27 mouse cellular contexts compared by ENCODE assay signal in genomic region chr16:4074836-4075235, GRCm38 (mm10). TPM values are rescaled to one million over a fixed set of nuclear protein-coding genes. Genes with fewer than 3 reads are reported as not detected.
DNase-seq lines count a peak whose midpoint lies in the region; ATAC-seq lines count a peak whose summit lies in the region.
"Had no signal": no experiment of that assay in that cellular context is flagged by ENCODE, and none has a peak within 500 bp of the region (broad histone marks: within the 10 kb centered on the region; RNA-seq: fewer than 3 reads in every experiment).

No protein-coding gene starts in this region.

- ATAC-seq in megakaryocyte, adult 5-6 weeks (ENCODE audit: poor library complexity, severe bottlenecking): no peak
- ATAC-seq in liver, embryonic 11.5 days (replicated peaks; ENCODE audit: low FRiP score): peak; percentile 24; the same call in 1 of the 2 replicates
- no peak for ATAC-seq in intestine, embryonic 15.5 days

- 32% methylated on average over 3 of the region's 3 CpGs for WGBS in liver, embryonic 11.5 days
- 65% methylated on average over 3 of the region's 3 CpGs for WGBS in intestine, embryonic 15.5 days

- H3K4me3 ChIP-seq in megakaryocyte, embryonic 14.5 days (replicated peaks): peak overlapping the region; percentile 73
- no peak overlapping the region for H3K4me3 ChIP-seq in liver, embryonic 11.5 days (ENCODE audit: low read depth, low read length)
- H3K4me3 ChIP-seq in intestine, embryonic 15.5 days (replicated peaks): no peak overlapping the region
- H3K4me3 ChIP-seq: forebrain, embryonic 12.5 days; gastrocnemius, adult 2 months; heart, embryonic 13.5 days; hindbrain, embryonic 15.5 days; limb, embryonic 15.5 days; midbrain, embryonic 10.5 days; neural tube, embryonic 12.5 days had no signal

- peaks cover 49% of the 10 kb centered on the region for H3K4me1 ChIP-seq in megakaryocyte, embryonic 14.5 days
- peaks cover 23% of the 10 kb centered on the region for H3K4me1 ChIP-seq in liver, embryonic 11.5 days (replicated peaks; ENCODE audit: control insufficient read depth, insufficient read depth, low read length)
- H3K4me1 ChIP-seq in intestine, embryonic 15.5 days (replicated peaks): peaks cover 16% of the 10 kb centered on the region

- no peaks in the 10 kb centered on the region for H3K9me3 ChIP-seq in megakaryocyte, embryonic 14.5 days
- H3K9me3 ChIP-seq in liver, embryonic 11.5 days (ENCODE audit: control insufficient read depth, low read length): no peaks in the 10 kb centered on the region
- H3K9me3 ChIP-seq in intestine, embryonic 15.5 days: no peaks in the 10 kb centered on the region
- H3K9me3 ChIP-seq: forebrain, embryonic 12.5 days; heart, embryonic 13.5 days; hindbrain, embryonic 15.5 days; limb, embryonic 15.5 days; midbrain, embryonic 10.5 days; neural tube, embryonic 12.5 days had no signal

- no peak overlapping the region; the same call in 1 of the 2 replicates for H3K27ac ChIP-seq in liver, embryonic 11.5 days (ENCODE audit: low read depth, low read length)
- H3K27ac ChIP-seq in intestine, embryonic 15.5 days: no peak overlapping the region
- H3K27ac ChIP-seq: forebrain, embryonic 12.5 days; gastrocnemius, adult 2 months; heart, embryonic 13.5 days; hindbrain, embryonic 15.5 days; limb, embryonic 15.5 days; midbrain, embryonic 10.5 days; neural tube, embryonic 12.5 days had no signal

- H3K36me3 ChIP-seq in megakaryocyte, embryonic 14.5 days (replicated peaks; ENCODE audit: low read length): peaks cover 6% of the 10 kb centered on the region
- peaks cover 7% of the 10 kb centered on the region; the same call in 1 of the 2 replicates for H3K36me3 ChIP-seq in liver, embryonic 11.5 days (ENCODE audit: control insufficient read depth, insufficient read depth, low read length)
- no peaks in the 10 kb centered on the region for H3K36me3 ChIP-seq in intestine, embryonic 15.5 days
- H3K36me3 ChIP-seq: forebrain, embryonic 12.5 days; hindbrain, embryonic 15.5 days; limb, embryonic 15.5 days had no signal

- H3K4me2 ChIP-seq in liver, embryonic 11.5 days: peak overlapping the region; percentile 82
- no peak overlapping the region for H3K4me2 ChIP-seq in intestine, embryonic 15.5 days (replicated peaks)
- H3K4me2 ChIP-seq: forebrain, embryonic 12.5 days; heart, embryonic 13.5 days; hindbrain, embryonic 15.5 days; limb, embryonic 15.5 days; neural tube, embryonic 12.5 days had no signal

- H3K27me3 ChIP-seq in megakaryocyte, embryonic 14.5 days (replicated peaks): no peaks in the 10 kb centered on the region
- H3K27me3 ChIP-seq in liver, embryonic 11.5 days (replicated peaks; ENCODE audit: control insufficient read depth, insufficient read depth, low read length): no peaks in the 10 kb centered on the region
- no peaks in the 10 kb centered on the region for H3K27me3 ChIP-seq in intestine, embryonic 15.5 days (replicated peaks)
- H3K27me3 ChIP-seq: forebrain, embryonic 12.5 days; heart, embryonic 13.5 days; hindbrain, embryonic 15.5 days; limb, embryonic 15.5 days; neural tube, embryonic 12.5 days had no signal

- H3K9ac ChIP-seq in liver, embryonic 11.5 days (ENCODE audit: low read depth, low read length): no peak overlapping the region
- no peak overlapping the region for H3K9ac ChIP-seq in intestine, embryonic 15.5 days
- H3K9ac ChIP-seq: forebrain, embryonic 12.5 days; heart, embryonic 13.5 days; hindbrain, embryonic 15.5 days; limb, embryonic 15.5 days; neural tube, embryonic 12.5 days had no signal

- DNase-seq in MEL-GATA-1-ER (ENCODE audit: extremely low read depth, low read depth): peak; percentile 77
- no peak for DNase-seq in liver, embryonic 11.5 days (ENCODE audit: low spot score)
- DNase-seq in naive thymus-derived CD4-positive, alpha-beta T cell, adult 2 months (ENCODE audit: low read depth): peak; percentile 28
- DNase-seq in layer of hippocampus, adult 11-12 months (ENCODE audit: low spot score): no peak
- no peak for DNase-seq in adrenal gland, postnatal 25 days
- DNase-seq: cerebellum, adult 8-10 months; gastrocnemius, adult 2 months; heart, adult 18-20 months; kidney, adult 18-20 months; kidney, postnatal 10 days; right cerebral cortex, adult 18-20 months; thymus, postnatal 4 days had no signal

RNA-seq across cellular contexts. Expression of gene Trap1, which starts 2.8 kb away (rescaled TPM):
- polyA plus RNA-seq in megakaryocyte, embryonic 14.5 days (2012; ENCODE audit: insufficient read depth, low replicate concordance): 147 and 152 TPM in 2 replicates
- 25.5 and 30.1 TPM in 2 replicates for total RNA-seq in megakaryocyte, adult 5-6 weeks (2015)
- total RNA-seq in megakaryocyte, adult 5-6 weeks (2017): 50.7 and 53.7 TPM in 2 replicates
- polyA plus RNA-seq in liver, embryonic 11.5 days (2014; fragmentation: Nextera tagmentation; extraction: Ambion mirVana): 147 and 157 TPM in 2 replicates
- 115 and 116 TPM in 2 replicates for polyA plus RNA-seq in intestine, embryonic 15.5 days (2015; fragmentation: Nextera tagmentation; extraction: Ambion mirVana)
- 209 TPM in 2 replicates for total RNA-seq in adrenal gland, postnatal 25 days (2021)

RNA-seq across cellular contexts. Expression of gene Dnase1, which starts 38.1 kb away (rescaled TPM):
- not detected in 2 replicates for polyA plus RNA-seq in megakaryocyte, embryonic 14.5 days (2012; ENCODE audit: insufficient read depth, low replicate concordance)
- total RNA-seq in megakaryocyte, adult 5-6 weeks (2015): not detected in 2 replicates
- total RNA-seq in megakaryocyte, adult 5-6 weeks (2017): 0.18 TPM in 1 of 2 replicates, not detected in the other
- polyA plus RNA-seq in liver, embryonic 11.5 days (2014; fragmentation: Nextera tagmentation; extraction: Ambion mirVana): 3.9 and 6.0 TPM in 2 replicates
- 2.7 and 2.9 TPM in 2 replicates for polyA plus RNA-seq in intestine, embryonic 15.5 days (2015; fragmentation: Nextera tagmentation; extraction: Ambion mirVana)
- not detected in 2 replicates for total RNA-seq in adrenal gland, postnatal 25 days (2021)
- total RNA-seq: heart, adult 18-20 months; heart, postnatal 25 days; layer of hippocampus, adult 8-10 months; left cerebral cortex, adult 18-20 months; left cerebral cortex, postnatal 36 days; monocyte, adult 5-6 weeks had no signal
- polyA plus RNA-seq: cortical plate, adult 2 months had no signal

Comparison
In these comparisons a context has a peak if more than half of its experiments do, and no peak if none do; other contexts are left out.
1. DNase-seq: peak in MEL-GATA-1-ER (single experiment) and naive thymus-derived CD4-positive, alpha-beta T cell, adult 2 months (single experiment); none in liver, embryonic 11.5 days (single experiment), layer of hippocampus, adult 11-12 months (single experiment) and adrenal gland, postnatal 25 days (single experiment).